Mouse (Mus musculus) thymus, adult 18-20 months (tissue): ENCODE measurements around the gene Yars.
A peak's percentile ranks its signal among the peaks of the same experiment; 100 is the strongest.

Experiments
- DNase-seq, 2 experiments: peaks; one replicate each; pipeline ENCODE4 v3.0.0; 2022; ENCODE audit warnings: mixed read lengths in 2 of 2

Gene Yars

DNA sequence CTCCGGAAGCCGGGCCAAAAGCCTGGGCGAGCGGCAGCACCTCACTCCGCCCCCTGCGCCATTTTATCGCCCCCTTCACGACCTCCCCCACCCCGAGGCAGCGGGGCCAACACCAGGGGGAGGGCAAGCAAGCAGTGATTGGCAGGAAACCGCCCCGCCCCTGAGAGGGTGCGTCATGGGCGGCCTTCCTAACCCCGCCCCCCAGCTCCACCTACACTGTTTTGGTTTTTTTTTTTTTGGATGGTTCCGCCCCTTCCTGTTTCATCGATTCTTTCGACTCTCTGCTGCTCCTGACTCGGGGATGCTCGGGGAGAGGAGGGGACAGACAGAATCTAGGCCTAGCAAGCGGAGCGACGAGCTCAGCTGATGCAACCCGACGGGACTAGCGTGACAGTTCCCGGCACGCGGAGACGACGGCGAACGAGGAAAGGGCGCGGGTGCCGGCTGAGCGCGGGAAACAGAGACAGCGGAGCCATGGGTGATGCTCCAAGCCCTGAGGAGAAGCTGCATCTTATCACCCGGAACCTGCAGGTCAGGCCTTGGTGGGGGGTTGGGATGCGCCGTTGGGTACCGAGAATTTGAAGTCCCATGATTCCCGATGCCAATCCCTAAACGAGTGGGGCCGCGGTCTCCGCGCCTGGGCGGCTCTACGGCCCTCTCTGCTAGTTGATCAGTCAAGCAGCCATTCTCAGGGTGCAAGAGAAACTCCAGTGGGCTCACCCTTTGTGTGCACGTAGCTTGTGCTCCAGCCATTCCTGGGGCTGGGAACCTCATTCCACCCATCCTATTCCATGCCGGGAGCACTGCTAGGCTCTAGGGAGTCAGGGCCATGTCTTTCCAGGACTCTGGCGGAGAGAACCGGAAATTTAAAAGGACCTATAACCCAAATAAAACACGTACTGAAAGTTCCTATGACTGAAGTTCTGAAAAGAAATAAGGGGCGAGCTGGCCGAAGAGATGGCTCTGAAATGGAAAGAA is at the start of gene Yars, which contains the start of gene S100pbp:
Yars (plus strand) TSS at position 219 of the 978 bp plus-strand sequence.
S100pbp (minus strand) TSS at position 186 of the 978 bp plus-strand sequence.
- peak; percentile 97 to 98 for DNase-seq

- DNase-seq: no peak
These were observed 48.8 kb upstream of the Yars start for GRCm38 (mm10) chr4:129140808-129141207.

DNA sequence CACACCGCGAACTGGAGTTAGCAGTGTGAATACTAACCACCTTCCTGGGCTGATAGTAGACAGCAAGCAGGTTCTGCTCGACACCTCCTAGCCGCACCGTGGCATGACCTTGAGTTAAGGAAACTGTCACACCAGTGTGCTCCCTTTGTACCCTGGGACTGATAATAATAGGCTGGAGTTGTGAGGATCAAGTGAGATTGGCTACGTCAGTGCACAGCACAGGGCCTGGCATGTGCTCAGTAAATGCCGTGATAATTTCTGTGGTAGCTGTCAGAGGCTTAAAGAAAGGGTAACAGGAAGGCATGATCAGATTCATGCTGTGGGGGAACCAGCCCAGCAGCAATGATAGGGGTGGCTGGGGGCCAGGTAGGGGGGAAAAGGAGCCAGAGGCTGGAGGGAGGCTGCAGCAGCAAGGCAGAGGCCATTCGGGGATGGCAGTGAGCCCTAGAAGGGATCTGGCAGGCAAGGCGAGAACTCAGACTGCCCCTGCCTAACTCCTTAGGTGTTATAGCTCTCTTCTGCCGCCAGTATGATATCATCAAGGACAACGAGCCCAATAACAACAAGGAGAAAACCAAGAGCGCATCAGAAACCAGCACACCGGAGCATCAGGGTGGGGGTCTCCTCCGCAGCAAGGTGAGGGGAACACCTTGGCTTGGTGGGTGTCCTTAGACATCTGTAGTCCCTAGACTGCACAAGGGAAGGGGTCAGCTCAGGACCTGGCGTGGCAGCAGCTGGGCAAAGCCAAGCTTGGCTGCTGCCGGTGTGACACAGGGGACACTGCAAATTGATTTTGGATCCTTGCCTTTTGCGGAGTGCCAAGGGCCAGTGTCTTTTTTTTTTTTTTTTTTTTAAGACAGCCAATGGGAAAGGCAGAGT is 47.8 kb upstream of the Yars start:
- no peak for DNase-seq

GRCm38 (mm10) chr4:129142439-129143045 is 47.0 kb upstream of the Yars start:
- no peak for DNase-seq

DNA sequence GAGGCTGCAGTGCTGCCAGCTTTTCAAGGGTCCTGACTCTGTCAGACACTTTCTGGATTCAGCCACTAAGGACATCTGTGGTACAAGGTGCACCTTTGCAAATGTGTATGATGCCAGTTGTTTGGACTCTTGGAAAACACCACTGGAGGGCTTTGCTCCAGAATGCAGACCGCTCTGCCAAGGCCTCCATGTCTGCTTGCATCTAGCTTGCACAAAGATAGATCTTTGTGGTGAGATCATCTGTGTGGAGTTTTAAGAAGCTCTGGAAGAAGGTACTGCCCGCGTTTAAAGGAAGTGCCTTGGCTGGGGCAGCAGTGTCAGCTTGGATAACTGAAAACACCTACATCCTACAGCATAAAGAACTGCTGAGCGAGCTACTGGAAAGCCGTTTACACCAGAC is 46.1 kb upstream of the Yars start:
- no peak for DNase-seq

- no peak for DNase-seq
These were observed 44.9 kb upstream of the Yars start for GRCm38 (mm10) chr4:129144401-129145367.

DNA sequence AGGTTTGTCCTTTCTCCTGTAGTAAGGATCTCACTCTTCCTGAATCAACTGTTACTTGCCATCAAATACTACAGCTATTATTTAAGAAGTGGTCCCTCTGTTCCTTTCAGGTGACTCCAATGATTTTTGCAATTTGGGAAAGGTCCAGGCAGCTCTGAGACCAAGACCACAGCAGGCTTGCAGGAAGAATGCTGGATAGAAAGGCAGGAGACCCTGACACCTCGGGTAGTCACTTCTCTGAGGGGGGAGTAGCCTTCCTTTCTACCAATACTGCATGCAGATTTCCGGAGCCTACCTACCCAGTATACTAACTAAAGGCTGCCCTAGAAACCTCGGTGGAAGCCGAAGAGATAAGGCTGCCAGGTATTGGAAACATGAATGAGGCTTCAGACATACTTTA is 44.1 kb upstream of the Yars start:
- no peak for DNase-seq

DNA sequence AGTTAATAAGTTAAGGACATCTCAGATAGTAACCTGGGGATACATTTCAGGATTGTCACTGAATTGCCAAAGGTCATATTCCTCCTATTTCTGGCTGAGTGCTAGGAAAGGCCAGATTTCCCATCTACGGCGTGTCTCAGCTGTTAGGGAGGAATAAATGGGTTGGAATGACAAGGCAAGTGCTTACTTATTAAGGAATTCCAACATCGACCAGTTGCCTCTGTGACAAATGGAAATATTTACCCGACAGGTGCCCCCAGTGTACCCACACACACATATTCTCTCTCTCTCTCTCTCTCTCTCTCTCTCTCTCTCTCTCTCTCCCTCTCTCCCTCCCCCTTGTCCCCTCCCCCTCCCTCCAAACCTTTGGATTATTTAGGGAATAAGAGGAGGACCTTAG is 43.6 kb upstream of the Yars start:
- no peak for DNase-seq

- no peak for DNase-seq
These were observed 43.2 kb upstream of the Yars start for GRCm38 (mm10) chr4:129146392-129146791.

- DNase-seq: no peak
These were observed 41.9 kb upstream of the Yars start for GRCm38 (mm10) chr4:129147552-129148103.

DNA sequence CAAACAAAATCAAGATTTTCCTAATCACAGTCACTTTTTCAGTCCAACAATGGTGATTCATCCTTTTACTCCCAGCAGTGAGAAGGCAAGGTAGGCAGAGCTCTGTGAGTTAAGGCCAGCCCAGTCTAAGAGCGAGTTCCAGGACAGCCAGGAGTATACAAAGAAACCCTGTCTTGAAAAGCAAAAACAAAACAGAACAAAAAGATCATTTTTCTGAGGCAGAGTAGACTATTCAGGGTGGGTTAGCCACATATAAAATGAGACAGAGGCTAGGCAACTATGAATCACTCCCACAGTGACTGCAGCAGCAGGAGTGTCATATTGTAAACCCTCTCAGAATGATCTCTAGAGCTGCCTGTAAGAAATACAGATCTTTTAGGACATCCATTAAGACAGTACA is 40.2 kb upstream of the Yars start:
- DNase-seq: no peak

- DNase-seq: no peak
These were observed 38.2 kb upstream of the Yars start for GRCm38 (mm10) chr4:129151276-129151811.

DNA sequence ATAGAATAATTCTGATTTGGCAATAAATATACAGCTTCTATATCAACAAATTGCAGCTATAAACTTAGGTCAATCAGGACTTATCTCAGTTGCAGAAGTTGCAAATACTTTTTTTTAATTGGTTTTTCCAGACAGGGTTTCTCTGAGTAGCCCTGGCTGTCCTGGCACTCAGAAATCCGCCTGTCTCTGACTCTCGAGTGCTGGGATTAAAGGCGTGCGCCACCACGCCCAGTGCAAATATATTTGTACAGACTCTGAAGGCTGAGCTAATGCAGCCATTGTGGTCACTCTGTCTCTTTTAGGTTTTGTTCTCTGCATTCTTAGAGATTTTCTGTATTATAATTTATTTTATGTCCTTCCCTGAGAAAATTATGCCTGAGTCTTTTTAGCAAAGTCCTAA is 32.0 kb upstream of the Yars start:
- no peak for DNase-seq

GRCm38 (mm10) chr4:129158549-129158948 is 31.0 kb upstream of the Yars start:
- DNase-seq: no peak

GRCm38 (mm10) chr4:129161076-129161475 is 28.5 kb upstream of the Yars start:
- no peak for DNase-seq

- DNase-seq: no peak
These were observed 27.8 kb upstream of the Yars start for GRCm38 (mm10) chr4:129161581-129162255.

DNA sequence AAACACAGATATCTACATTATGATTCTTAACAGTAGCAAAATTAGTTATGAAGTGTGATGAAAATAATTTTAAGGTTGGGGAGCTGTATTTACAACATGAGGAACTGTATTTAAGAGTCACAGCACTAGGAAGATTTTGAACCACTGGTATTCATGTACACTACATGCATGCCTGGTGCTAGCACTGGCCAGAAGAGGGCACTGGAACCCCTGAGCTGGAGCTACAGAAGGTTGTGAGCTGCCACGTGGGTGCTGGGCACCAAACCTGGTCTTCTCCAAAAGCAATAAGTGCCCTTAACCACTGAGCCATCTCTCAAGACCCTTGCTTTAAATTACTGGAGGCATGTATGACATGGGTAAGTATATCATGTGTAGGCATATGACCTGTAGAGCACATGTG is 17.0 kb upstream of the Yars start:
- no peak for DNase-seq

- no peak for DNase-seq
These were observed 10.0 kb upstream of the Yars start for GRCm38 (mm10) chr4:129179560-129179959.

DNA sequence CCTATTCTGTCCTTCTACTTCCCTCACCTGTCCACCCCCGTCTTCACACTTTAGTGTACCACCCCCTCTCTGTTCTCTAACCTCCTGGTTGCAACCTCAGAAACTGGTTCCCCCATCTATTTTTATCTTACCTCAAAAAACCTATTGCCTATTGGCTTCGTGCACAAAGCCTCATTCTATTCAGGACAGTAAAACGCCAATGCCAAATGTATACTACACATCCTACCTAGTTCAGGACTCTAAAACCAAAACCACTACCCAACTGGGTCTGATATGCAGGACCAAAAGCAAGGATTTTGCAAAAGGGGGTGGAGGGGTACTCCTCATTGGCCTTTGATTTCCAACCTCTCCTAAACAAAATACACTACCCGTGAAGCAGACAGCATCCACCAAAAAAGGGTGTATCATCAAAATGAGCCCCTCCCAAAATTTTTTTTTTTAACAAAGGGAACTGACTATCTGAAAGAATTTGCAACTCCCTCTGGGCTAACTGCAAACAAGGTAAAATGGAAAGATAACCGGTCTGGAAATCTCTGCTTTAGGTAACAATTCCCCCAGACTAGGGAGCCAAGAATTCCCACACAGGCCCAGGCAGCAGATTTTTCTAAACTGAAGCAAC is 1.4 kb upstream of the Yars start:
- DNase-seq: no peak
